Mouse (Mus musculus) E14TG2a.4 (cell line): ENCODE measurements around the gene Skil.

Source experiments
- CTCF ChIP-seq: conservative IDR thresholded peaks from 2 replicates; pipeline ENCODE4 v1.5.1; 2014; ENCODE audit warnings: low read length
- NANOG ChIP-seq: IDR thresholded peaks from 2 replicates; pipeline ENCODE4 v1.6.1; 2014; ENCODE audit warnings: borderline replicate concordance, low read length, mixed read lengths

DNA sequence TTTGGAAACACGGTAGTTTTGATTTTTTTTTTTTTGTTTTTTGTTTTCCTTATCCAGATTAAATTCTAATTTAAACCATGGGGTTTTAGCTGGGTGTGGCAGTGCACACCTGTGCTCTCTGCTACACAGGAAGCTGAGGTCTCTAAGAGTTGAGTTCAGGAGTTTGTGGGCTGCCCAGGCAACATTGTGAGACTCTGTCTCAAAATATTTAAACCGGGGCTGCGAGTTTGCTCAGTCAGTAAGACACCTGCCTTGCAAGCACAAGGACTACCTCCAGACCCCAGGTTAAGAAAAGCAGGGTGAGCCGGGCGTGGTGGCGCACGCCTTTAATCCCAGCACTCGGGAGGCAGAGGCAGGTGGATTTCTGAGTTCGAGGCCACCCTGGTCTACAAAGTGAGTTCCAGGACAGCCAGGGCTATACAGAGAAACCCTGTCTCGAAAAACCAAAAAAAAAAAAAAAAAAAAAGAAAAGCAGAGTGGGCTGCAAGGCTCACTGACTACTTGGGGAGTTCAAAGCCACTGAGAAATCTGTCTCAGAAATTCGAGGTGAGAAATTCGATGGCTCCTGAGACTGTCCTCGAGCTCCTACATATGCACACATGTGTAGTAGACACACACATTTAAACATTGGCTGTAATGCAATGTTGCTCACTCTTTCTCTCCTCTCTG, 11.9 kb upstream of the Skil start:
- TF ChIP-seq CTCF (no peak), NANOG (no peak)
